Mouse (Mus musculus): ENCODE measurements at regions not wholly inside any gene's neighbourhood (a gene's known extent, or its start where the extent isn't known, plus 50 kb on each side); places are given as distances from the start of the nearest gene placed in this dataset.

GRCm38 (mm10) chr13:43972906-43973305 is 188.3 kb downstream of the Cd83 start:
- H3K27me3 ChIP-seq (replicated peaks; ENCODE audit: control insufficient read depth, insufficient read depth, low read length): no peaks in the 10 kb centered on the region
- DNase-seq (ENCODE audit: low spot score) (no peak), ATAC-seq (no peak)
- peaks cover 2% of the 10 kb centered on the region; the same call in 1 of the 2 replicates for H3K4me1 ChIP-seq (ENCODE audit: control insufficient read depth, insufficient read depth, low read length)
- H3K4me2 ChIP-seq (ENCODE audit: low read length): no peak overlapping the region
- 94% methylated on average over 2 of the region's 2 CpGs for WGBS
- H3K9ac ChIP-seq (ENCODE audit: low read length): no peak overlapping the region
- no peak overlapping the region for H3K4me3 ChIP-seq (ENCODE audit: low read depth, low read length)
- H3K36me3 ChIP-seq (ENCODE audit: control insufficient read depth, insufficient read depth, low read length): no peaks in the 10 kb centered on the region
- no peak overlapping the region for H3K27ac ChIP-seq (ENCODE audit: low read depth, low read length)
- no peaks in the 10 kb centered on the region for H3K9me3 ChIP-seq (replicated peaks; ENCODE audit: control insufficient read depth, low read length)

- Histone ChIP-seq H3K4me3 (ENCODE audit: low read depth, low read length) (no peak overlapping the region), H3K9ac (ENCODE audit: low read length) (no peak overlapping the region), H3K4me2 (ENCODE audit: low read length) (no peak overlapping the region), H3K27me3 (replicated peaks; ENCODE audit: control insufficient read depth, insufficient read depth, low read length) (no peaks in the 10 kb centered on the region), H3K27ac (ENCODE audit: low read depth, low read length) (no peak overlapping the region), H3K9me3 (replicated peaks; ENCODE audit: control insufficient read depth, low read length) (no peaks in the 10 kb centered on the region), H3K36me3 (ENCODE audit: control insufficient read depth, insufficient read depth, low read length) (no peaks in the 10 kb centered on the region), H3K4me1 (ENCODE audit: control insufficient read depth, insufficient read depth, low read length) (peaks cover 2% of the 10 kb centered on the region; the same call in 1 of the 2 replicates)
- ATAC-seq (no peak), DNase-seq (ENCODE audit: low spot score) (no peak)
- 37% methylated on average over 13 of the region's 13 CpGs for WGBS
These were observed 190.7 kb downstream of the Cd83 start for GRCm38 (mm10) chr13:43975281-43975680.

- Histone ChIP-seq H3K27me3 (replicated peaks; ENCODE audit: control insufficient read depth, insufficient read depth, low read length) (no peaks in the 10 kb centered on the region), H3K9me3 (replicated peaks; ENCODE audit: control insufficient read depth, low read length) (no peaks in the 10 kb centered on the region), H3K4me2 (ENCODE audit: low read length) (no peak overlapping the region), H3K9ac (ENCODE audit: low read length) (no peak overlapping the region), H3K27ac (ENCODE audit: low read depth, low read length) (no peak overlapping the region), H3K36me3 (ENCODE audit: control insufficient read depth, insufficient read depth, low read length) (no peaks in the 10 kb centered on the region), H3K4me1 (ENCODE audit: control insufficient read depth, insufficient read depth, low read length) (peaks cover 2% of the 10 kb centered on the region; the same call in 1 of the 2 replicates), H3K4me3 (ENCODE audit: low read depth, low read length) (no peak overlapping the region)
- 47% methylated on average over 7 of the region's 7 CpGs for whole genome bisulfite sequencing
- ATAC-seq (no peak), DNase-seq (ENCODE audit: low spot score) (no peak)
These were observed 191.2 kb downstream of the Cd83 start for GRCm38 (mm10) chr13:43975801-43976200.

GRCm38 (mm10) chr13:43976676-43977075 is 192.1 kb downstream of the Cd83 start:
- DNase-seq (ENCODE audit: low spot score): no peak
- 33% methylated on average over 7 of the region's 7 CpGs for WGBS
- ATAC-seq: no peak

GRCm38 (mm10) chr13:43987338-43987737 is 202.8 kb downstream of the Cd83 start:
- ATAC-seq: no peak
- WGBS: 6% methylated on average over 6 of the region's 6 CpGs
- DNase-seq (ENCODE audit: low spot score): peak; percentile 50
- no peak overlapping the region for H3K4me2 ChIP-seq (ENCODE audit: low read length)
- H3K27ac ChIP-seq (ENCODE audit: low read depth, low read length): no peak overlapping the region
- H3K9me3 ChIP-seq (replicated peaks; ENCODE audit: control insufficient read depth, low read length): no peaks in the 10 kb centered on the region
- no peaks in the 10 kb centered on the region for H3K36me3 ChIP-seq (ENCODE audit: control insufficient read depth, insufficient read depth, low read length)
- no peak overlapping the region for H3K9ac ChIP-seq (ENCODE audit: low read length)
- no peaks in the 10 kb centered on the region for H3K27me3 ChIP-seq (replicated peaks; ENCODE audit: control insufficient read depth, insufficient read depth, low read length)
- H3K4me3 ChIP-seq (ENCODE audit: low read depth, low read length): no peak overlapping the region
- H3K4me1 ChIP-seq (ENCODE audit: control insufficient read depth, insufficient read depth, low read length): peaks cover 9% of the 10 kb centered on the region; the same call in 1 of the 2 replicates

More at GRCm38 (mm10) chr13:43976676-43977075, 192.1 kb downstream of the Cd83 start:
- Histone ChIP-seq H3K36me3 (ENCODE audit: control insufficient read depth, insufficient read depth, low read length) (no peaks in the 10 kb centered on the region), H3K4me3 (ENCODE audit: low read depth, low read length) (no peak overlapping the region), H3K27ac (ENCODE audit: low read depth, low read length) (no peak overlapping the region), H3K27me3 (replicated peaks; ENCODE audit: control insufficient read depth, insufficient read depth, low read length) (no peaks in the 10 kb centered on the region), H3K4me1 (ENCODE audit: control insufficient read depth, insufficient read depth, low read length) (peaks cover 2% of the 10 kb centered on the region; the same call in 1 of the 2 replicates), H3K9me3 (replicated peaks; ENCODE audit: control insufficient read depth, low read length) (no peaks in the 10 kb centered on the region), H3K4me2 (ENCODE audit: low read length) (no peak overlapping the region), H3K9ac (ENCODE audit: low read length) (no peak overlapping the region)

- H3K27me3 ChIP-seq (replicated peaks; ENCODE audit: control insufficient read depth, insufficient read depth, low read length): no peaks in the 10 kb centered on the region
- H3K4me3 ChIP-seq (ENCODE audit: low read depth, low read length): no peak overlapping the region
- H3K4me1 ChIP-seq (ENCODE audit: control insufficient read depth, insufficient read depth, low read length): peaks cover 9% of the 10 kb centered on the region; the same call in 1 of the 2 replicates
- DNase-seq (ENCODE audit: low spot score) (no peak), ATAC-seq (no peak)
- H3K36me3 ChIP-seq (ENCODE audit: control insufficient read depth, insufficient read depth, low read length): no peaks in the 10 kb centered on the region
- H3K9ac ChIP-seq (ENCODE audit: low read length): no peak overlapping the region
- H3K27ac ChIP-seq (ENCODE audit: low read depth, low read length): no peak overlapping the region
- no peaks in the 10 kb centered on the region for H3K9me3 ChIP-seq (replicated peaks; ENCODE audit: control insufficient read depth, low read length)
- H3K4me2 ChIP-seq (ENCODE audit: low read length): no peak overlapping the region
- 92% methylated on average over 4 of the region's 4 CpGs for WGBS
These were observed 203.8 kb downstream of the Cd83 start for GRCm38 (mm10) chr13:43988421-43988820.

GRCm38 (mm10) chr13:43990281-43991101 is 205.9 kb downstream of the Cd83 start:
- ATAC-seq: peak; percentile 84
- H3K27me3 ChIP-seq (replicated peaks; ENCODE audit: control insufficient read depth, insufficient read depth, low read length): no peaks in the 10 kb centered on the region
- WGBS: 48% methylated on average over 16 of the region's 16 CpGs
- peak overlapping the region; percentile 50; the same call in 1 of the 2 replicates for H3K27ac ChIP-seq (ENCODE audit: low read depth, low read length)
- no peak overlapping the region for H3K9ac ChIP-seq (ENCODE audit: low read length)
- DNase-seq (ENCODE audit: low spot score): peak; percentile 95
- peaks cover 9% of the 10 kb centered on the region; the same call in 1 of the 2 replicates for H3K4me1 ChIP-seq (ENCODE audit: control insufficient read depth, insufficient read depth, low read length)
- no peaks in the 10 kb centered on the region for H3K36me3 ChIP-seq (ENCODE audit: control insufficient read depth, insufficient read depth, low read length)
- no peak overlapping the region for H3K4me3 ChIP-seq (ENCODE audit: low read depth, low read length)
- H3K9me3 ChIP-seq (replicated peaks; ENCODE audit: control insufficient read depth, low read length): no peaks in the 10 kb centered on the region
- peak overlapping the region; percentile 30 for H3K4me2 ChIP-seq (ENCODE audit: low read length)

GRCm38 (mm10) chr13:43991774-43992173 is 207.2 kb downstream of the Cd83 start:
- H3K4me3 ChIP-seq (ENCODE audit: low read depth, low read length): no peak overlapping the region
- WGBS: 17% methylated on average over 5 of the region's 5 CpGs
- H3K36me3 ChIP-seq (ENCODE audit: control insufficient read depth, insufficient read depth, low read length): no peaks in the 10 kb centered on the region
- no peaks in the 10 kb centered on the region for H3K9me3 ChIP-seq (replicated peaks; ENCODE audit: control insufficient read depth, low read length)
- peaks cover 9% of the 10 kb centered on the region; the same call in 1 of the 2 replicates for H3K4me1 ChIP-seq (ENCODE audit: control insufficient read depth, insufficient read depth, low read length)
- peak; percentile 57 for ATAC-seq
- H3K27ac ChIP-seq (ENCODE audit: low read depth, low read length): no peak overlapping the region
- no peaks in the 10 kb centered on the region for H3K27me3 ChIP-seq (replicated peaks; ENCODE audit: control insufficient read depth, insufficient read depth, low read length)
- no peak overlapping the region for H3K9ac ChIP-seq (ENCODE audit: low read length)
- peak; percentile 83 for DNase-seq (ENCODE audit: low spot score)
- no peak overlapping the region for H3K4me2 ChIP-seq (ENCODE audit: low read length)

GRCm38 (mm10) chr13:43992968-43993367 is 208.4 kb downstream of the Cd83 start:
- DNase-seq (ENCODE audit: low spot score): no peak
- Histone ChIP-seq H3K36me3 (ENCODE audit: control insufficient read depth, insufficient read depth, low read length) (no peaks in the 10 kb centered on the region), H3K4me1 (ENCODE audit: control insufficient read depth, insufficient read depth, low read length) (peaks cover 9% of the 10 kb centered on the region; the same call in 1 of the 2 replicates), H3K9ac (ENCODE audit: low read length) (no peak overlapping the region), H3K4me3 (ENCODE audit: low read depth, low read length) (no peak overlapping the region), H3K27ac (ENCODE audit: low read depth, low read length) (no peak overlapping the region), H3K4me2 (ENCODE audit: low read length) (no peak overlapping the region), H3K27me3 (replicated peaks; ENCODE audit: control insufficient read depth, insufficient read depth, low read length) (no peaks in the 10 kb centered on the region), H3K9me3 (replicated peaks; ENCODE audit: control insufficient read depth, low read length) (no peaks in the 10 kb centered on the region)
- no peak for ATAC-seq
